Mouse (Mus musculus): Measurements from ENCODE around the gene Ifi47.

DNA sequence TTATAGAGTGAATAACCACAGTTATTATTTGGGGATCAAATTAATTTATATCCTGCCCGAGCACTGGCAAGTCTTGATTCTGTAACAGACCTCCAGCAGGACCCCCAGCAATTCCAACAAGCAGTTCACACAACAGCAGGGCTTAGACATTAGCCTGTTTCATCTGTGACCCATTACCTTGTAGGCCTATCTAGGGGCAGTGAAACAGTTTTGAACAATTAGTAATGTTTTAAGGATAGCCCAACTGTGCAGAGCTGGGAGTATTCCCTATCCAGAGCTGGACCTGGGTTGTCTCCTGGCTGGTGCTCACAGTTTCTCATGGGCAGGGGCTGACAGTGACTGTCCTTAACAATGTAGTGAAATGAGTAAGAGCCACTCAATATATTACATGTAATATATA, 625 bp downstream of the Ifi47 start:
- TF ChIP-seq CTCF (IDR thresholded peaks at IDR 0.05; ENCODE audit: extremely low read depth, insufficient read depth, insufficient read length, insufficient replicate concordance), result no peak
- TF ChIP-seq POLR2A (IDR thresholded peaks at IDR 0.05; ENCODE audit: low read depth, low read length), result no peak

All from spleen, adult 2 months (tissue).